Mouse (Mus musculus) spleen, adult 2 months (tissue): ENCODE results near the gene Itpr1.

Experiments used
- CTCF ChIP-seq: fragments of 200-500 bp; IDR thresholded peaks from 2 replicates; pipeline ENCODE4 v1.5.1; 2011; ENCODE audit warnings: mild to moderate bottlenecking, inconsistent platforms; ENCODE audit not compliant: insufficient read depth, insufficient read length, insufficient replicate concordance; ENCODE audit errors: extremely low read depth
- POLR2A ChIP-seq: fragments of 200-500 bp; IDR thresholded peaks from 2 replicates; pipeline ENCODE4 v1.6.1; 2011; ENCODE audit warnings: low read depth, low read length, inconsistent platforms

DNA sequence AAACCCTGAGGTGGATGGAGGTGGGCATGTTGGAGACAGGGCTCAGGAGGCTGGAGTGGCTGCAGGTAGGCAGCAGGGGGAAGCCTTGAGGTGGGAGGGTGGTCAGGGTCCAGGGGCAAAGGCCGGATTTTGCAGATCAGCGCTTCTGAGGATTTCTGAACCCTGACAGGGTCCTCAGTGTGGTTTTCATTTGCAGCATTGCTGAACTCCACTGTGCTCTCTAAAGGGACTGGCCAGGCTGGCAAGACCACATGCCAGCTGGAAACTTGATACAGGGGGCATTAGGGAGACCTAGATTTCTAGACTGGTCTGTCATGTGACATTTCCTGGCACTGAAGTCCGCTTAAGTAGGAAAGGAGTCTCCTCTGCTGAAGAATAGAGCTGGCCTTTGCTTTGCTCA, 5.1 kb downstream of the Itpr1 start:
- TF ChIP-seq POLR2A: no peak
- no peak for TF ChIP-seq CTCF
